Mouse (Mus musculus): ENCODE results near the gene Tcaim. TPM values are rescaled to one million over a fixed set of nuclear protein-coding genes. Genes with fewer than 3 reads are reported as not detected.
"Not testable (repeated sequence)": the region's sequence is repeated elsewhere in the genome, so short reads cannot be mapped to it uniquely, and the experiment has no call there.

Gene Tcaim
- polyA plus RNA-seq, 3 experiments from 2014 or later: 7.8 to 17.7 (median 16.6) TPM

- not testable (repeated sequence) for ATAC-seq
Measured at GRCm38 (mm10) chr9:122855141-122855540, 49.8 kb downstream of the Tcaim start.

GRCm38 (mm10) chr9:122855617-122856016 is 50.3 kb downstream of the Tcaim start:
- ATAC-seq: no peak

GRCm38 (mm10) chr9:122856716-122857115 is 51.4 kb downstream of the Tcaim start:
- no peak for ATAC-seq

GRCm38 (mm10) chr9:122860752-122861151 is 55.4 kb downstream of the Tcaim start:
- no peak for ATAC-seq

GRCm38 (mm10) chr9:122863731-122864130 is 58.4 kb downstream of the Tcaim start:
- ATAC-seq: no peak

GRCm38 (mm10) chr9:122864848-122865247 is 59.5 kb downstream of the Tcaim start:
- no peak for ATAC-seq

- ATAC-seq: peak; percentile 98
Measured at GRCm38 (mm10) chr9:122865697-122866166, 60.4 kb downstream of the Tcaim start, which contains the start of gene Zfp445. Gene Zfp445 (minus strand): TSS chr9:122866006.

GRCm38 (mm10) chr9:122866192-122866591 is 60.9 kb downstream of the Tcaim start:
- peak; percentile 15 for ATAC-seq

GRCm38 (mm10) chr9:122872595-122872994 is 67.3 kb downstream of the Tcaim start:
- no peak for ATAC-seq

- no peak for ATAC-seq
Measured at GRCm38 (mm10) chr9:122874653-122875052, 69.3 kb downstream of the Tcaim start.

GRCm38 (mm10) chr9:122875145-122875544 is 69.8 kb downstream of the Tcaim start:
- peak; percentile 32 for ATAC-seq

GRCm38 (mm10) chr9:122885385-122885784 is 80.0 kb downstream of the Tcaim start, which contains the start of gene Zkscan7:
Gene Zkscan7 (plus strand): TSS chr9:122885685.
- ATAC-seq: no peak

Other genes starting within 250 kb of the Tcaim start
- gene Topaz1, start 58.2 kb upstream of the Tcaim start, polyA plus RNA-seq (2017; shearing (Covaris generic)): not detected
- gene Gm35549, start 38.5 kb downstream of the Tcaim start, polyA plus RNA-seq (2017; shearing (Covaris generic)): 1 to 10 TPM in 2 of 3 experiments, not detected in 1; 1.5 to 4.0 TPM
- gene Zfp445, start 60.5 kb downstream of the Tcaim start, polyA plus RNA-seq (2017; shearing (Covaris generic)): 10 to 100 TPM; 31.6 to 43.9 (median 38.0) TPM
- gene Zkscan7, start 80.1 kb downstream of the Tcaim start, polyA plus RNA-seq (2017; shearing (Covaris generic)): 1 to 10 TPM; 2.7 to 8.7 (median 2.9) TPM
- not detected for gene Zfp105, start 117.5 kb downstream of the Tcaim start, polyA plus RNA-seq (2017; shearing (Covaris generic))
- gene 1110059G10Rik, start 145.5 kb downstream of the Tcaim start, polyA plus RNA-seq (2017; shearing (Covaris generic)): 10 to 100 TPM; 22.3 to 35.5 (median 29.5) TPM
- gene Kif15, start 145.5 kb downstream of the Tcaim start, polyA plus RNA-seq (2017; shearing (Covaris generic)): 10 to 100 TPM in 1 of 3 experiments, 1 to 10 TPM in 2; 5.3 to 43.6 (median 6.4) TPM
- 10 to 100 TPM; 10.2 to 17.5 (median 13.8) TPM for gene Tmem42, start 215.8 kb downstream of the Tcaim start, polyA plus RNA-seq (2017; shearing (Covaris generic))
- 1 to 10 TPM in 1 of 3 experiments, under 1 TPM in 2; 0.38 to 1.3 (median 0.66) TPM for gene Tgm4, start 229.2 kb downstream of the Tcaim start, polyA plus RNA-seq (2017; shearing (Covaris generic))

All from inflammation-experienced regulatory T-cells, adult 6 months (primary cell).